Mouse (Mus musculus) activated CD4-positive, CD25-positive, alpha-beta regulatory T cell, adult 4 months (primary cell): ENCODE measurements around the gene Dnajc24. TPM values are rescaled to one million over a fixed set of nuclear protein-coding genes. Genes with fewer than 3 reads are reported as not detected.
A peak's percentile ranks its signal among the peaks of the same experiment; 100 is the strongest.

Experiments used
- ATAC-seq: one replicate; pipeline ENCODE4 v1.8.0; 2017
- polyA plus RNA-seq, 2 experiments: library from polyadenylated mRNA; unstranded; fragments of 100-300 nt; shearing (Covaris generic); gene quantifications; one replicate each; pipeline ENCODE4 v1.2.1; 2017

The Dnajc24 gene
- polyA plus RNA-seq = 10 to 100 TPM; 36.9 to 48.5 TPM

DNA sequence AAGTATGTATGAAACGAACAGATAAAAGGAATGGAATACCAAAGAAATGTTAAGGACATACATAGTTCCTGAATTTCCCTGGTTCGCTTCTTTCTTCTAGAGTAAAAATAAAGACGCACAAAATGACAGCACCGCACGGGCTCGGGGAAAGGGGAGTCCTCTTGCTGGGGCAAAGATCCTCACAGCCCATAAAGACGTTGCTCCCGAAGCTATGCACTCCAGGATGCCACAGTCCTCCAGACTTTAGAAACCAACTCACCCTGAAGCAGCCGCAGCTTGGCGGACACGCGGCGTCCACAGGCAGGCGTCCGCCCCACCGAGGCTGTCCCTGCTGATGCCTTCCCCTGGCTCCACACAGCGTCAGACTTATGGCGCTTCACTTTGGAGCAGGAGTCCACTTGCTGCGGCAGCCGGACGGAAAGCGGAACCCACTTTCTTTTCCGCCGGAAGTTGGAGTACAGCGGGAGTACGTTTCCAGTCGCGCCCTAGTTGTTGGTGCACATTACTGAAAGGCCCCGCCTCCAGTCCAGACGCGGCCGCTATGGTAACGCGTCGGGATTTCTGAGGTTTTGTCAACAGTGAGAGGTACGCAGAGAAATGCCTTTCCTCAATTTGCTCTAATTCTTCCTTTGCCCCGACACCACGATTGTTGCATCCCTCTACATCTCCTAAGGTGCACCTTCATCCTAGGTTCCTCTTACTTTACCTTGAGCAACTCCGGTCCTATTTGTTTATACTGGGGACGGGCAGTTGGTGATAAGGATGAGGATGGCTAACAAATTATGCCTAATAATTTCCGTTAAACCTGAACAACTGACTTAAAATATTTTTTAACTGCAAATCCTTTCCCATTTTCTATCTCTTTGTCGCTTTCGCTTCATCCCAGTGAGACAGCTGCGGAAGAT is at the start of gene Dnajc24:
TSS of gene Dnajc24 (minus strand) at position 715 of the 905 bp plus-strand sequence.
- peak; percentile 98 for ATAC-seq

DNA sequence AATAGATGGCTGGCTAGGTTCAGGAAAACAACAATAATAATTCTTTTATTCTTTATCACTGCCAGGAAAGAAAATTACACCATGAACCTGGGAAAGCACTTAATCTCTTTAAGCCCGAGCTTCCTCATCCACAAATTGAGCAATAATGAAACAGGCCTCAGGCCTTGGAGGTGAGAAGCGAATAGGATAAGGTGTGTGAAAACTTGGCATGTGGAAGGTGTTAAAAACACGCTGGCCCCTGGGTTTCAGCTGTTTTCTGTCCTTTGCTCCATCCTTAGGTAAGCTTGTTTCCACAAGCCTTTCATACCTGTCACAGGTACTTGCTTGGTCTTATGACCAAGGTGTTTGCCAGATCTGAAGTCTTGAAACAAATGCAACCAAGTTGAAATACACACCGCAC is 43.3 kb upstream of the Dnajc24 start:
- no peak for ATAC-seq

DNA sequence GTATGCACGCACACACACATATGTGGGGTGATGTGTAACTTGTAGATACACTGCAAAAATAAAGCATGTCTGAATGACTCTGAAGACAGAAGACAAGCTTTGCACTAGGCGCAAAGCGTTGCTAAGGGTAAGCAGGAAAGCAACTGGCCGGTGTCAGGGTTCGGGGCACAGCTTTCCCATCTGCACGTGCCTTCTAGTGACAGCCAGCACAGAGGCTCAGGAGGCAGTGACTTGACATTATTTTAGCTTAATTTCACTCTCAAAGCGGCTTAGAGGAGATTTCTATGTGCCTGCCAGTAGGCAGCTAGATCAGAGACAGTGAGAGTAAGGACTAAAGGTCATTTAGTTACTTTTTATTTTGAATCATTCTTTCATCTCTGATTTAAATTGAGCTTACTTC is 39.1 kb upstream of the Dnajc24 start:
- ATAC-seq = no peak

DNA sequence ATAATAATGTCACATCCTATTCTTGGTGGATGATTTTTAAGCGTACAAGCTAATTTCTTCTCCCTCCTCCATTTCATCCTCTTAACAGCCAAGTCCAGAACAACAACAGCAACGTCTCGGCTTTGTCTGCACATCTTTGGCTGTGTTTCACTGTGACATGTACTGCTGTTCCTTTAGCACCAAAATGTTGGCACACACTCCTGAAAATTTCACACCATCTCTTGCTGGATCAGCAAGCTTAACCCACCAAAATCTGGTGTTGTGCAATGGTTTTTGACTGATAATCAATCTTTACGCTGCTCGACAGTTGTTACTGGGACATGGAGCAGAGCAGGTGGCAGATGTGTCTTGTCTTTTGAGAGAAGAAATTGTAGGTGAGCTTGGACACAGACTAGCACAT is 38.6 kb upstream of the Dnajc24 start:
- no peak for ATAC-seq

DNA sequence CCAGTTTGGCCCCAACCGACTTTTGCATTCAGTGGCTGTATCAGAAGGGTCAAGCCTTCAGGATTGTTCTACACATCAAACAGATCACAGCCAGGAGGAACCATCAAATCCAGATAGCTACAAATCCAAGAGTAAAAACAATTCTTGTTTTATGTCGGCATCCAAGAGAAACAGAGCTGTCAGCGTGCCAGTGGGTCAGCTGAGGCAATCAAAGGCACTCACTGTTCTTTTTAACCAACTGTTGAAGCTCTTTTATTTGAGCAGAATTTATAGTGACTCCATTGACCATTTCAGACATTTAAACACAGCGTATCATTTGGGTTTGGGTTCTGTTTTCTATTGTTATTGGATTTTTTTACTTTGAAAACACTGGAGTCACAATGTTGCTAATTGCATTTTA is 34.9 kb upstream of the Dnajc24 start:
- no peak for ATAC-seq

- ATAC-seq = no peak
These were observed 21.5 kb upstream of the Dnajc24 start for GRCm38 (mm10) chr2:106024895-106025294.

DNA sequence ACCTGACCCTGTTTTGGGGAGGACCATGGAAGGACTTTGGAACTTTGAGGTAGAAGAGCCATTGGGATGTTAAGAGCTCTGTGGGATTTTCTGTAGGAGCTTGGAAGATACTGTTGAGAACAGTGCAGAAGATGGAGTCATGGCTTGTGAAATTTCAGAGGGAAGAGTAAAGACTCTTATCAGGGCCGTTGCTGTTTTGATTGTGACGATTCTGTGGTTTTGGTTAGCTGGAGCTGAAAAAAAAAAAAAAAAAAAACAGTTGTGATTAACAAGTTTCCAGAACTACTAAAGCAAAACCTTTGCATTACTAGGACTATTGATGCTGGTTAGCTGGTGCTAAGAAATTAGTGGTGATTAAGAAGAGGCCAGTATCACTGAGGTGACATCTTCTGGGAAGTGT is 5.1 kb upstream of the Dnajc24 start:
- no peak for ATAC-seq

DNA sequence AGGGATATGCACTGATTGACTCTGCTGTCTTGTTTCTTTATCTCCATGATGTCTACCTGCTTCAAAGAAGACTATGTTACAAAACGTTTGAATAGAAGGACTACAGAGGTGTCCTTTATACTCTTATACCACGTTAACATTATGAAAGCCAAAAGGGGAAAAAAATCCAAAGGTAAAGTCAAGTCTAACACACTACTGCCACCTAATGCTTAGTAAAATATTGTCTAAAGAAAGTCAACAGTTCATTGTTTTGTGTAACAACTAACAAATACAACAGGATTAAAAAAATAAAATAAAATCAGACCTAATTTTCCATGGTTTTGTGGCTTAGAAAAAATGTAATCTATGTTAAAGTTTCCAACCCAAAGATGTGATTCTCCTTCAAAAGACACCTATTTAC is 15.3 kb downstream of the Dnajc24 start:
- ATAC-seq = no peak

- ATAC-seq = no peak
These were observed 16.2 kb downstream of the Dnajc24 start for GRCm38 (mm10) chr2:105987131-105987530.

GRCm38 (mm10) chr2:105985206-105985605 is 18.1 kb downstream of the Dnajc24 start:
- no peak for ATAC-seq

- no peak for ATAC-seq
These were observed 25.3 kb downstream of the Dnajc24 start for GRCm38 (mm10) chr2:105978065-105978464.

DNA sequence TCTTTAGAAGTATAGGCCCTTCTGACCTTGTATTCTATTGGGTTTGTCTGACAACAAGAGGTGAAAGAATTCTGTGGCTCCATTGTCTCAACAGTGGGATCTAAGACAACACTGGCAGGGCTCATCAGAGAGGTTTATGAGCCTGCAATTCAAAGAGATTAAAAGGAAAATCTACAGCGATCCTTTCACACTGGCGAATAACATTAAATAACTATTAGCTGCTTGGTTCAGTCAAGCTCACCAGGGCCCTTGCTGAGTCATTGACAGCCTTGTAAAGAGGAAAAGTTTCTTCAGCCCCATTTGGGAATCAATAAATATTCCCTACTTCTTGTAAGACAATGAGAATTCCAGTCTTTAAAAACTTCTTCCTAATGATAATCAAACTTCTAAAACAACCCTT is 29.4 kb downstream of the Dnajc24 start:
- ATAC-seq = no peak

GRCm38 (mm10) chr2:105963447-105963846 is 39.9 kb downstream of the Dnajc24 start:
- no peak for ATAC-seq

GRCm38 (mm10) chr2:105953862-105954261 is 49.5 kb downstream of the Dnajc24 start:
- no peak for ATAC-seq

GRCm38 (mm10) chr2:105951350-105951940 is 51.9 kb downstream of the Dnajc24 start:
- no peak for ATAC-seq

DNA sequence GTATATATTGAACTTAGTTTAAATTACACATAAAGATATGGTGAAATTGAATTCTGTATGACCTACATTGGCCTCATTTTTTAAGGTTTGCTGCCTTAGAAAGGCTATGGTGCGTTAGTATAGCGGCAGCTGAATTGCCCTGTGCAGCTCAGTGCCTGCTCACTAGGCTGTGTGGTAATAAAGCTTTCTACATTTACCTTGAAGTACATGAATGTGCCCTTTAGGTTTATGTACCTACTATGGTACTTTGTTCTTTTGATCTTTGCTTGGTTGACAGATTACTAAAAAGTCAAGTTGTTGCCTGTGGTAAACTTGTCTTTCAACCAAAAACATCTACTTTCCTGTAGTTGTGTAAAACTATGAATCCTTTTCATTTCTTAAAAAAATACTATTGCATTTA is 53.2 kb downstream of the Dnajc24 start:
- no peak for ATAC-seq

DNA sequence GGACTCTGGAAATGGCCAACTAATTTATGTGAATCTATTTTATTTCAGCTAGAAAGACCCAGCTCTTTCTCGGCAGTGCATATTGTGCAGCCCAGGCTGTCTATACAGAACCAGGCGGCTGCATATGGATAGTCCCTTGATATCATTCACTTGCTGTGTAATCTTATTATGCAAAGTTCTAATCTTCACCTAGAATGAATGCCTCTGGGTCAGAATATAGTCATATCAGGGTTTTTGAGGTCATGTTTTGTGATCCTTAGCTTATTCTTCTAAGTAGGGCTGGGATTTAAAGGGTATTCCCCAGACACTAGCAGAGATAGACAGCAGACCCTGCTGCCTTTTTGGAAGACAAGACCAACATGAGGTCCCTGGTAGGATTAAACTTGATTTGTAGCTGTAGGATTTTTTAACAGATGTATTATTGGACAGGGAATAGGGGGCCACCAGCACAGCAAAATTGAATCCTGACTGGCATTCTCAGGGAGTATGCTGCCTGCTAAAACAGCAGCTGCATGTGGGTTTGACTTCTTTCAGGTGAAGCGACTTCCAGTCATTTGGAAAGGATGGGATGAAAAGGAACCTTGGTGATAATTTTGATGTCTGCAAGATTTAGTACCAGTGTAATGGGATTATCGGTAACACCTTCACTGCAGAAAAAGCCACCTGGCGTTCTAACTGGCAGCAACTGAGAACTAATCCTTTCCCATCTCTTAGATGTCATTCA is 85.6 kb downstream of the Dnajc24 start:
- no peak for ATAC-seq

Other genes with a start within 250 kb of the Dnajc24 start
- 10 to 100 TPM; 10.4 to 12.7 TPM for gene Elp4, start 99.0 kb downstream of the Dnajc24 start, polyA plus RNA-seq
- gene Immp1l, start 98.9 kb downstream of the Dnajc24 start, polyA plus RNA-seq = 10 to 100 TPM; 55.0 to 56.4 TPM